Mouse (Mus musculus): ENCODE measurements around the gene Egflam.

The Egflam gene

DNA sequence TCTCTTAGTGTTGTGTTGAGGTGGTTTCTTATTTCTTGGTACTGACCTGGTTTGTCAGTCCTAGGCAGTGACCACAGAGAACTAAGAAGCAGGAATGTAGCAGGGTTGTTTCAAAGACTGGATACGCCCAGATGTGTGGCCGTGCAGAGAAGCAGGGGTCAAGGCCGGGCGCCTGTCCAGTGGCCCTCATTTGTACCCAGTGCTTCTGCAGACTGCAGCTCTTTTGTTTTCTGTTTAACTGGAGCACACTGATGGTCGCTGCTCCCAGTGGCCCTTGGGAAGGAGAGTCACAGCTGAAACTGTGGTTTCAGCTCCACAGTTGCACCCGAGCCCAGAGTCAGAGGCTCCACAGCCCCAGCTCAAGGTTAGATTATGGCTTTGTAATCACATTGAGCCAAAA is 217.6 kb downstream of the Egflam start:
- no peak for DNase-seq (ENCODE audit: low read depth, low spot score)

DNA sequence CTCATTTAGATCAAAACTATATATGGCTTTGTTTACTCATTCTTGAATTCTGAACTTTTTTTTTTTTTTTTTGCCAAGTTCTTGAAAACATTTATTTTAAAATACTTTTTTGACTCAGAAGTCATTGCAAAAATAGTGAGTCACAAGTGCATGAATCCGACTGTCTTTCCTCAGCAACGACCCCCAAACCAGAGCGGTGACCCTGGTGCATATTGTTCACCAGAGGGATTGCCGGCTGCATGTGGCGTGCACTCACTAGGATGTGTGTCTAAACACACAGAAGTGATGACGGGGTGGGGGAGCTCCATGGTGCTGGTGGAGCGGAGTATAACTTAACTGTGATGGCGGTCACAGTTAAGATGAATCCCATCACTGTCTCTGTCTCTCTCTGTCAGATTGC is 224.4 kb downstream of the Egflam start:
- DNase-seq (ENCODE audit: low read depth, low spot score) = no peak

DNA sequence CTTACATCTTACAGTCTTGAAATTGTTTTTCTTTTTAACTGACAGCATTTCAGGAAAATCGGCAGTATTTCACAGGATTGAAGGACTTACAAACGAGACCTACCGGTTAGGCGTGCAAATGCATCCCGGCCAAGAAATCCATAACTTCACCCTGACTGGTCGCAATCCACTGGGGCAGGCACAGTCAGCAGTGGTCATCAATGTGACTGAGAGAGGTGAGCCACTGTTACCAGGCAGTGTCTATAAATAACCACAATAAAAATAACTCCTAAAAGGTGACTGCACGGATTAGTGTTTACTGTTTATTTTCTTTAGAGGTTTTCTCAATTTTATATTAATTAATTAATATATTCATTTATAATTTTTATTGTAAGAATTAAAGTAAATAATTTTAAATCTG is 224.8 kb downstream of the Egflam start:
- no peak for DNase-seq (ENCODE audit: low read depth, low spot score)

DNA sequence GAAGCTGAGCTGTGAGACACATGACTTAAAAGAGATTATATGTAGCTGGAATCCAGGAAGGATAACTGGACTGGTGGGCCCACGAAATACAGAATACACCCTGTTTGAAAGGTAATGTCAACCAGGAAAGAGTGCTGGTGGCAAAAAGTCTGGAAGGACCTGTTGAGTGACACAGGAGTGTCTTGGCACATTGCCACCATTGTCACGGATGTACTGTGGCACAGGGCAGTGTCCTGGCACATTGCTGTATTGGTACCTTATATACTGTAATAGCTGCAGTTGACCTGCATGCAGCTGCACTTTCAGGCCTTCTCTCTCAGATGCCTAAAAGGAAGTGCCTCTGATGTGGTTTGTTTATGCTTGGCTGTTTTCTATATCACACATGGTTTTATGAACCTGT is 225.3 kb downstream of the Egflam start:
- DNase-seq (ENCODE audit: low read depth, low spot score) = no peak

DNA sequence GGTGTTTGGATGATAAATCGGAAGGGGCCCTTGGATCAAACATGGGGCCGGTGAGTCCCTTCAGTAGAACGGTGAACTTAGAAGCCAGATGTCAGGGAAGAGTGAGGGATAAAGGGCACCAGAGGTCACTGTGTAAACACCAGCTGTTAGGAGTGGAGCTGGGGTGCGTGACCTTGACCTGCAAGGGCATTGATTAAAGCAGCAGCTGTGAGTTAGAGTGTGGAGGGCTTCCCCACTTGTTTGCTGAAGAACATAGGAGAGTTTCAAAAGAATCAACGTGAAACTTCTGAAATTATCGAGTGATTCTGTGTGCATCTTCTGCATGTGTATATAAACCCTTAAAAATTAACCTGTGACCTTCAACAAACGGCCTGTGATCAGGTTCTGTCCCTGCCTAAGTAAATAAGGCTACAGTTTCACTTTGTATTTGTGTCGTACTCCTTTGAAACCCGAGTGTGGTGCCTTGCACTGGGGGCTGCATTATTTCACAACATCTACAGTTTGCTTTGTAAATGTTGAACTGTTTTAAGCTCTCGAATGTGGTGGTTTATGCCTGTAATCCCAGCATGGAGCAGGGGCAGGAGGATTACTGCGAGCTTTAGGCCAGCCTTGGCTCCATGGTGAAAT is 230.2 kb downstream of the Egflam start:
- peak; percentile 78 for DNase-seq (ENCODE audit: low read depth, low spot score)

DNA sequence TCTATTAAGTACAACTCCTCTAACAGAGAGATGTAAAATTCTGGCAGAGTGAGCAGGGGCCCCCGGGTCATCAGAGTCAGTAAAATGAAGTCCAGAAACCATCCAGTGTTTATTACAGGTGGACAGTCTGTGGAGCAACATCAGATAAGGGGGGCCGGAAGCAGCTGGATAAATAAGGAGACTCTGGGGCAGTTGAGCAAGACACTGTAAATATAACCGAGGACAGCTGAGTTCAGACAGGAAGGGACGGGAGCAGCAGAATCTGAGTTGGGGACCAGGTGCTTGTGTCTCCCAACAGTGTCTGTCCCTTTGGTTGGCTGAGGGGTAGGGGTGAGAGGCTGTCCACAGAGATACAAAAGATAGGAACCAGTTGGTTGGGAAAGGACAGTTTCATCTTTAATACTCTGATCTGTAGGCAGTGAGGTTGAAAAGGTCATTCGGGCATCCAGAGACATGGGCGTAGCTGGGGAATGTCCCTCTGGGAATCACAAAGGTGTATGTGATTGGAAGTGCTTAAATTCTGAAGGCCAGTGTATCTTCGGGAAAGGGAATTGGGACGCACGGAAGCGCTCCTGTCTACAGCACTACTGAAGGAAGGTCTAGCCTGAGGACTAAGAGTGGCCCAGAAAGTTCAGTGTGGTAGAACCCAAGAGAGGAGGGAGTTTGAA is 230.8 kb downstream of the Egflam start:
- peak; percentile 62 for DNase-seq (ENCODE audit: low read depth, low spot score)

DNA sequence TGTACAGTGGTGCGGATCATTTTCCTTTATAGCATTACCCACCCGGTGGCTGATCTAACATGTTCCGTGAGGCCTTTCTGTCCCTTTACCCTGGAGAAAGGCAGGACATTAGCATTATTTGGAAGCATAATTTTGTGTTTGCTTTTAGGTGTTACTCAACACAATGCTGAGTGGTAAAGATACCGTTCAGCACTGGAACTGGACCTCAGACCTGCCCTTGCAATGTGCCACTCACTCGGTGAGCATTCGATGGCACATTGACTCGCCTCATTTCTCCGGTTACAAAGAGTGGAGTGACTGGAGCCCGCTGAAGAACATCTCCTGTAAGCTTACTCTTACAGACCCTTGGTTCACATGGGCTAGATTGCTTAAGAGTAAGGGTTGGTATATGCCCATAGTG is 231.5 kb downstream of the Egflam start:
- DNase-seq (ENCODE audit: low read depth, low spot score) = no peak

DNA sequence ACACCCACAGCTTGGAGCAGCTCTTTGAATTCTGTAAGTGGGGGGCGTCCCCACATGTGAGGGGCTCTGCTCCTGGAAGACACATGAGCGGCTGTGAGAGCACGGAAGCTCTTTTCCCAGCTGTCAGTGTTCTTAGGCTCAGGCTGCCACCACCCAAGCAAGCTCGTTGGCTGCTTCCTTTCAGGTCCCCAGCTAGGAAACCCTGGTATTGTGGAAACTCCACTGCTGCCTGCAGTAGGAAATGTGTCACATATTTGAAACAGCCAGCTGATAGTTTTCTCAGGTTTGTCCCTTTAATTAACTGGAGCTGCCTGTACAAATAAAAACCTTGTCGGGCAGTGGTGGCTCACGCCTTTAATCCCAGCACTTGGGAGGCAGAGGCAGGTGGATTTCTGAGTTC is 234.3 kb downstream of the Egflam start:
- no peak for DNase-seq (ENCODE audit: low read depth, low spot score)

DNA sequence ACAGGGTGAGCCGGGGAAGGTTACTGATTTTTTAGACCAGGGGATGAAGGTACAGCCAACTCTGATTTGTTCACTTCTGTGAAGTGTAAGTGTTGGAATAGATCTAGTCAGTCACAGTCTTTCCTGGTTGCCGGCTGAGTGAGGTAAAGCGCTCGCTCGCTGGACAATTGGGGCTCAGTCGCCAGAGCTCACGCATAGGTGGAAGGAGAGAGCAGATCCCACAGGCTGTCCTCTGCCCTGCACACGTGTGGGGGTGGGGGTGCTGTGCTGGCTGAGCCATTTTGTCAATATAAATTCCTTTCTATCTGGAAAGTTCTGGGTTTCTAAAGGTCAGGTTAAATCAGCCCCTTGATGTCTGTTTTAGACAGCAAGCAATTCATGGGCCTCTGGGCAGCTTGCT is 237.9 kb downstream of the Egflam start:
- DNase-seq (ENCODE audit: low read depth, low spot score) = no peak

DNA sequence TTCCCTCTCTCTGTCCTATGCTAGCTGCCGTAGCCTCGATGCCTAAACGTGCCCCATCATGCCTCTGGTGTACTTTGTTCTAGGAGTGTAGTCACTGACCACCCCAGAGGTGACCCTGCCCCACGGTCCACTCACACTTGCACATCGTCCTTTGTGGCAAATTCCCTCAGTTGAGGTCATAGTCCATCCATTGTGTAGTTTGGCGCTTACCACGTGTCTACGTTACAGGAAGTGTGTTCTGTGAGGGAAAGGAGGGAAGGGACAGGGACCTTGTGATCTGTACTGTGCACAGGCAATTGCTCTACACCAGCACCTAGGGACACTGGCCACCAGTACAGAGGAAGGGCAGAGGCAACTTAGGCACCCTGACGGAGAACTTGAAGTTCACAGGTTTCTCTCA is 238.3 kb downstream of the Egflam start:
- DNase-seq (ENCODE audit: low read depth, low spot score) = no peak

DNA sequence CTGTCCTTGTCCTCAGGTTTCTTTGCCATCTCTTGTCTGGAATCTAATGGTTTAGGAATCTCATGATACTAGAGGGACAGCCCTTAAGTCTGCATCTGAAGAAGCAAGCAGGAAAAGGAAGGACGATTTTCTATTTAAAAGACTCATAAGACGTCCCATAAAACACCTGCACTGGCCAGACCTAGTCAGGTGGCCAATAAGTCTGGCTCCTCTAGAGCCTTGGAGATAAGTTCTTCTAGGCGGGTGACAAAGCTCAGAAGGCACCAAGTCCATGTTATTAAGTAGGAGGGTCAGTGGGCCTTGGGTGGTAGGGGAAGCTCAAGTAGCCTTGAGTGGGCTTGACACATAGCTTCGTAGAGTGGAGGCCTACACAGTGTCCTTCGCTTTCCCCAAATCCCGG is 240.5 kb downstream of the Egflam start:
- DNase-seq (ENCODE audit: low read depth, low spot score) = no peak
